Comparison of ENCODE assay signal across 8 mouse cellular contexts in genomic region chr8:70755661-70756475, GRCm38 (mm10). TPM values are rescaled to one million over a fixed set of nuclear protein-coding genes. Genes with fewer than 3 reads are reported as not detected.
DNase-seq lines count a peak whose midpoint lies in the region; ATAC-seq and TF ChIP-seq lines count a peak whose summit lies in the region.

No protein-coding gene starts in this region.

- ATAC-seq in forebrain, embryonic 14.5 days = no peak
- no peak for ATAC-seq in hindbrain, embryonic 16.5 days
- ATAC-seq in limb, embryonic 13.5 days (ENCODE audit: low FRiP score, low read depth) = no peak

- H3K9ac ChIP-seq in forebrain, embryonic 14.5 days (ENCODE audit: low read length) = peak overlapping the region; percentile 76
- H3K9ac ChIP-seq in hindbrain, embryonic 16.5 days (ENCODE audit: low read depth, low read length) = peak overlapping the region; percentile 89; the same call in 1 of the 2 replicates
- peak overlapping the region; percentile 86 for H3K9ac ChIP-seq in limb, embryonic 13.5 days

- WGBS in forebrain, embryonic 14.5 days = 83% methylated on average over 24 of the region's 24 CpGs
- WGBS in hindbrain, embryonic 16.5 days = 85% methylated on average over 24 of the region's 24 CpGs
- WGBS in limb, embryonic 13.5 days = 82% methylated on average over 24 of the region's 24 CpGs

- peak overlapping the region; percentile 92 for H3K4me3 ChIP-seq in gastrocnemius, adult 2 months
- H3K4me3 ChIP-seq in forebrain, embryonic 14.5 days (ENCODE audit: low read depth, low read length) = peak overlapping the region; percentile 62
- peak overlapping the region; percentile 72 for H3K4me3 ChIP-seq in hindbrain, embryonic 16.5 days (ENCODE audit: low read length)
- H3K4me3 ChIP-seq in limb, embryonic 13.5 days = peak overlapping the region; percentile 76

- peak overlapping the region; percentile 96 for H3K27ac ChIP-seq in gastrocnemius, adult 2 months
- no peak overlapping the region for H3K27ac ChIP-seq in forebrain, embryonic 14.5 days (ENCODE audit: low read depth, low read length)
- H3K27ac ChIP-seq in hindbrain, embryonic 16.5 days (ENCODE audit: low read depth, low read length) = no peak overlapping the region
- no peak overlapping the region for H3K27ac ChIP-seq in limb, embryonic 13.5 days

- peak; percentile 32 for DNase-seq in gastrocnemius, adult 2 months
- no peak for DNase-seq in gastrocnemius, adult 18-20 months (ENCODE audit: low spot score)
- peak; percentile 76 for DNase-seq in adrenal gland, adult 2 months
- no peak for DNase-seq in forebrain, embryonic 14.5 days (ENCODE audit: low spot score)
- DNase-seq in right cerebral cortex, postnatal 10 days (ENCODE audit: low spot score in 2 of 2) = peak; percentile 44 to 50
- no peak for DNase-seq in urinary bladder, postnatal 25 days (ENCODE audit: low spot score)

- peak overlapping the region; percentile 87 for H3K4me2 ChIP-seq in forebrain, embryonic 14.5 days (ENCODE audit: low read length)
- H3K4me2 ChIP-seq in hindbrain, embryonic 16.5 days (ENCODE audit: low read length) = peak overlapping the region; percentile 71
- peak overlapping the region; percentile 96 for H3K4me2 ChIP-seq in limb, embryonic 13.5 days (replicated peaks)

- no peak for TF ChIP-seq CTCF in gastrocnemius, adult 2 months (IDR thresholded peaks at IDR 0.05)

- no peaks in the 10 kb centered on the region for H3K27me3 ChIP-seq in forebrain, embryonic 14.5 days (replicated peaks; ENCODE audit: control insufficient read depth, insufficient read depth, low read length)
- H3K27me3 ChIP-seq in hindbrain, embryonic 16.5 days (replicated peaks; ENCODE audit: control insufficient read depth, insufficient read depth, low read length) = no peaks in the 10 kb centered on the region
- H3K27me3 ChIP-seq in limb, embryonic 13.5 days = no peaks in the 10 kb centered on the region

- peaks cover 27% of the 10 kb centered on the region for H3K36me3 ChIP-seq in forebrain, embryonic 14.5 days (ENCODE audit: control insufficient read depth, insufficient read depth, low read length)
- H3K36me3 ChIP-seq in hindbrain, embryonic 16.5 days (ENCODE audit: control insufficient read depth, insufficient read depth, low read length) = peaks cover 22% of the 10 kb centered on the region
- H3K36me3 ChIP-seq in limb, embryonic 13.5 days = peaks cover 29% of the 10 kb centered on the region

- peaks cover 24% of the 10 kb centered on the region for H3K4me1 ChIP-seq in forebrain, embryonic 14.5 days (ENCODE audit: control insufficient read depth, insufficient read depth, low read length)
- H3K4me1 ChIP-seq in hindbrain, embryonic 16.5 days (ENCODE audit: control insufficient read depth, insufficient read depth, low read depth, low read length) = peaks cover 44% of the 10 kb centered on the region
- peaks cover 48% of the 10 kb centered on the region for H3K4me1 ChIP-seq in limb, embryonic 13.5 days

- intact Hi-C loops in gastrocnemius, adult 2 months (cut with DNase I) = no loop called here

- H3K9me3 ChIP-seq in forebrain, embryonic 14.5 days (replicated peaks; ENCODE audit: control insufficient read depth, low read length) = no peaks in the 10 kb centered on the region
- no peaks in the 10 kb centered on the region for H3K9me3 ChIP-seq in hindbrain, embryonic 16.5 days (ENCODE audit: control insufficient read depth, low read length)
- H3K9me3 ChIP-seq in limb, embryonic 13.5 days = no peaks in the 10 kb centered on the region

RNA-seq across cellular contexts. Expression of gene Rab3a, which starts 1.4 kb away (rescaled TPM):
- 10 to 100 TPM; 31.9 to 39.8 TPM for total RNA-seq in gastrocnemius, adult 2 months (2021)
- 10 to 100 TPM; 32.5 to 36.5 TPM for total RNA-seq in gastrocnemius, adult 18-20 months (2021)
- total RNA-seq in adrenal gland, adult 2 months (2021) = 10 to 100 TPM; 49.1 to 85.5 TPM
- polyA plus RNA-seq in adrenal gland, adult 2 months (2012; rRNA removed) = 141 and 152 TPM in 2 replicates
- polyA plus RNA-seq in forebrain, embryonic 14.5 days (2014; fragmentation: Nextera tagmentation; extraction: Ambion mirVana) = 330 and 371 TPM in 2 replicates
- 622 and 635 TPM in 2 replicates for polyA plus RNA-seq in hindbrain, embryonic 16.5 days (2015; fragmentation: Nextera tagmentation; extraction: Ambion mirVana)
- 18.0 and 19.6 TPM in 2 replicates for polyA plus RNA-seq in limb, embryonic 13.5 days (2015; fragmentation: Nextera tagmentation; extraction: Ambion mirVana)

RNA-seq across cellular contexts. Expression of gene Mpv17l2, which starts 4.9 kb away (rescaled TPM):
- total RNA-seq in gastrocnemius, adult 2 months (2021) = 10 to 100 TPM; 21.0 to 22.8 TPM
- 10 to 100 TPM; 19.9 to 20.9 TPM for total RNA-seq in gastrocnemius, adult 18-20 months (2021)
- total RNA-seq in adrenal gland, adult 2 months (2021) = 100 to 1,000 TPM; 108 to 132 TPM
- 359 and 417 TPM in 2 replicates for polyA plus RNA-seq in adrenal gland, adult 2 months (2012; rRNA removed)
- polyA plus RNA-seq in forebrain, embryonic 14.5 days (2014; fragmentation: Nextera tagmentation; extraction: Ambion mirVana) = 52.3 and 60.8 TPM in 2 replicates
- 48.6 and 49.9 TPM in 2 replicates for polyA plus RNA-seq in hindbrain, embryonic 16.5 days (2015; fragmentation: Nextera tagmentation; extraction: Ambion mirVana)
- 29.2 and 36.6 TPM in 2 replicates for polyA plus RNA-seq in limb, embryonic 13.5 days (2015; fragmentation: Nextera tagmentation; extraction: Ambion mirVana)

RNA-seq across cellular contexts. Expression of gene Pik3r2, which starts 20.6 kb away (rescaled TPM):
- total RNA-seq in gastrocnemius, adult 2 months (2021) = 10 to 100 TPM; 13.9 to 16.2 TPM
- total RNA-seq in gastrocnemius, adult 18-20 months (2021) = 10 to 100 TPM; 13.3 to 15.1 TPM
- 10 to 100 TPM; 37.2 to 49.0 TPM for total RNA-seq in adrenal gland, adult 2 months (2021)
- polyA plus RNA-seq in adrenal gland, adult 2 months (2012; rRNA removed) = 296 and 305 TPM in 2 replicates
- polyA plus RNA-seq in forebrain, embryonic 14.5 days (2014; fragmentation: Nextera tagmentation; extraction: Ambion mirVana) = 57.9 and 84.9 TPM in 2 replicates
- 115 and 118 TPM in 2 replicates for polyA plus RNA-seq in hindbrain, embryonic 16.5 days (2015; fragmentation: Nextera tagmentation; extraction: Ambion mirVana)
- polyA plus RNA-seq in limb, embryonic 13.5 days (2015; fragmentation: Nextera tagmentation; extraction: Ambion mirVana) = 78.1 and 81.3 TPM in 2 replicates

RNA-seq across cellular contexts. Expression of gene Pde4c, which starts 32.3 kb away (rescaled TPM):
- 1 to 10 TPM; 2.4 to 3.0 TPM for total RNA-seq in gastrocnemius, adult 2 months (2021)
- total RNA-seq in gastrocnemius, adult 18-20 months (2021) = 1 to 10 TPM; 1.3 to 1.6 TPM
- 1 to 10 TPM in 1 of 2 experiments, under 1 TPM in 1; 0.76 to 1.0 TPM for total RNA-seq in adrenal gland, adult 2 months (2021)
- polyA plus RNA-seq in adrenal gland, adult 2 months (2012; rRNA removed) = 2.9 and 3.3 TPM in 2 replicates
- polyA plus RNA-seq in forebrain, embryonic 14.5 days (2014; fragmentation: Nextera tagmentation; extraction: Ambion mirVana) = not detected in 2 replicates
- 0.19 and 0.42 TPM in 2 replicates for polyA plus RNA-seq in hindbrain, embryonic 16.5 days (2015; fragmentation: Nextera tagmentation; extraction: Ambion mirVana)
- 0.04 and 0.06 TPM in 2 replicates for polyA plus RNA-seq in limb, embryonic 13.5 days (2015; fragmentation: Nextera tagmentation; extraction: Ambion mirVana)

RNA-seq across cellular contexts. Expression of gene Gm3336, which starts 37.5 kb away (rescaled TPM):
- not detected for total RNA-seq in gastrocnemius, adult 2 months (2021)
- not detected for total RNA-seq in gastrocnemius, adult 18-20 months (2021)
- total RNA-seq in adrenal gland, adult 2 months (2021) = under 1 TPM in 1 of 2 experiments, not detected in 1; 0.69 TPM
- polyA plus RNA-seq in adrenal gland, adult 2 months (2012; rRNA removed) = 0.51 and 0.97 TPM in 2 replicates
- not detected in 2 replicates for polyA plus RNA-seq in forebrain, embryonic 14.5 days (2014; fragmentation: Nextera tagmentation; extraction: Ambion mirVana)
- 0.19 TPM in 1 of 2 replicates, not detected in the other for polyA plus RNA-seq in hindbrain, embryonic 16.5 days (2015; fragmentation: Nextera tagmentation; extraction: Ambion mirVana)
- polyA plus RNA-seq in limb, embryonic 13.5 days (2015; fragmentation: Nextera tagmentation; extraction: Ambion mirVana) = not detected in 2 replicates

Comparison
In these comparisons a context has a peak if more than half of its experiments do, and no peak if none do; other contexts are left out.
1. DNase-seq: peak in gastrocnemius, adult 2 months (single experiment), adrenal gland, adult 2 months (single experiment) and right cerebral cortex, postnatal 10 days (2 of 2); none in gastrocnemius, adult 18-20 months (single experiment), forebrain, embryonic 14.5 days (single experiment) and urinary bladder, postnatal 25 days (single experiment).
2. Peak in every context shown above with its lines, with median percentiles within 50 percentile points of each other: H3K4me3 ChIP-seq, H3K4me2 ChIP-seq and H3K9ac ChIP-seq.